Mouse (Mus musculus) CD8-positive naive resting alpha-beta T cell, adult 2 months (primary cell): Measurements from ENCODE around the gene Usp3.
A peak's percentile ranks its signal among the peaks of the same experiment; 100 is the strongest.

Experiments used
- DNase-seq, 2 experiments: peaks; one replicate each; pipeline ENCODE4 v3.0.0; 2022; ENCODE audit warnings: low read depth in 2 of 2, low spot score in 2 of 2

Gene Usp3

GRCm38 (mm10) chr9:66575041-66575877 lies 17.7 kb downstream of the Usp3 start:
- DNase-seq: no peak

GRCm38 (mm10) chr9:66571986-66572700 lies 20.8 kb downstream of the Usp3 start:
- no peak for DNase-seq

- DNase-seq: no peak
Observed at GRCm38 (mm10) chr9:66562215-66562614, 30.7 kb downstream of the Usp3 start.

DNA sequence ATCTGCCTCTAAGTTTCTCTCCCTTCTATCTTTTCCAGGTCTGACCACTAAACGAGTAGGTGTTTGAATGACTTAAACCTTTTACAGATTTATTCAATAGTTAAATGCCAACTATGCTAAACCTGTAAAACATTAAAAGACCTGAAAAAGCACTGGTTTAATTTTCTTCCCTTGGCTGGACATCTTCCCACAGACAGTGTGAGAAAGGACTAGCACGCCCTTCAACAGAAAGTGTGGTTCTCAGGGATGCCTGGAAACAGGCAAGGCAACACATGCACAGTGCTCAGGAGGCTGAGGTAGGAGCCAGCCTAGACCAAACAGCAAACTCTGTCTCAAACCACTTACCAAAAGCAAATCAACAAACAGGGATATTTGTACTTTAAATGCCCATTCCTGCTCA lies 31.4 kb downstream of the Usp3 start:
- no peak for DNase-seq

DNA sequence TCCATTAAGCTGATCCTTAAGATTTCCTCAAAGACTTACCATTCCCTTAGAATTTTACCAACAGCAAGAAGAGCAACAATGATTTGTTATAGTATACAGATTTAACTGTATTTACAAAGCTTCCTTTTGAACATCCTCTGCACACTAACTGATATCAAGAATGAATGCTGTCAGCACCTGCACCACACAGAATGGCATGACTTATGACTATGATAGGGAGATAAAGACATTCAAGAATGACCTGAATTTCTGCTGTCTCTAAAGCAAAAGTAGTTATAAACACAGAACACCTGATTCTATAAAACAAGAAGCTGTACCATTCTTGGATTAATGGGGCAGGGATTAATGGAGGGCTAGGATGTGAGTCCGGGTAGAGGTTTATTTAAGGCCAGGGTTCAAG lies 32.2 kb downstream of the Usp3 start:
- no peak for DNase-seq

- peak in 1 of 2 experiments; percentile 17 for DNase-seq
Observed at GRCm38 (mm10) chr9:66560295-66560694, 32.6 kb downstream of the Usp3 start.

GRCm38 (mm10) chr9:66558971-66559370 lies 34.0 kb downstream of the Usp3 start:
- DNase-seq: no peak

- no peak for DNase-seq
Observed at GRCm38 (mm10) chr9:66542785-66543184, 50.2 kb downstream of the Usp3 start.

DNA sequence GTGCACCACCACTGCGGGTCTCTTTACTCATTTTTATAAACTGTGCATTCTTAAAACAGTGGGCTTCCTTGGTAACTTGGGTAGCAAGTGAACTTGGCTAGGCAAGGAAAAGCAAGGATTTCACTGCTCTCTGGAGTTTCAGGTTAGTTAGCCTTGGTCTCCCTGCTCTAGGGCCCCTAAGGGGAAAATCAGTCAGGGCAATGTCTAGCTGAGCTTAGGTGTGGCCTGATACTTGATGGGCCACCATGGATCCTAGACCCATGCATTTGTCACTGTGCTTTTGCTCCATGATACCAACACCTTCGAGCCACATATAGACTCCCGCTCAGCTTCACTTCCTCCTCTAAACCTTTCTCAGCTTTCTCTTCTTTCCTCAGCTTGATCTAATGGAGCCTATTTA lies 71.3 kb downstream of the Usp3 start:
- DNase-seq: no peak

GRCm38 (mm10) chr9:66520299-66520698 lies 72.6 kb downstream of the Usp3 start:
- DNase-seq: no peak

DNA sequence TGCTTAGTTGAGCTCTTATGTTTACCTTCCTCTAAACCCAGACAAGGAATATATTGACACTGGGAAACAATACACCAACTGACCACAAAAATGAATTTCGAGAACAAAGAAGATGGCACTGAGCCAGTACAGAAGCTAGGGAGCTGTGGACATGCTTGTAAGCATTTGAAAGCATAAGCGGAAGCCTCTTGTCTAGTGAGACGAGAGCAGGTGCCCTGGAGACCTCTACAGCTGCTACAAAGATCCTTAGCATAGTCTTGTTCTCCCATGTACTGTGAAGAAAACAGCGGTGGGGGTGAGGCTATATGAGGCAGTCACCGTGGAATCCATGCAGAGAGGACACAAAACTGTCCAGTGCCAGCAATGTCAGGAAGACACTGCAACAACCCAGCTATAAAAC lies 74.0 kb downstream of the Usp3 start:
- no peak for DNase-seq

DNA sequence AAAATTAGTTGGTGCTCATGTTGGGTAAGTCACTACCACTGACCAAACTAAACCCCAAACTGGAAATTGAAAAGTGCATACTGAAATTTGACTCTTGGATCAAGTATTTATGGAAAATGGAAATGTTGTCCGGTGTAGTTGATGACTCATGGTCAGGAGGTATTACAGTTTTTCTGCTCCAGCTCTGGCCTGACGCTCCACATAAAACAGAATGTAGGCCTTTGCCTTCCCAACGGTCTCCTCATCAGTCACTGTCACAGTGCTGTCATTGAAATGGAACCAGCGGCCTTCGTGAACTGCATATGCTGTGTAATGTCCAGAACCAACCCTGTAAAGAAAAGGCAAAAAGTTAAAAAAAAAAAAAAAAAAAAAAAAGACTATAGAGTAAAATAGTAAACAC lies 74.7 kb downstream of the Usp3 start:
- DNase-seq: no peak

- DNase-seq: no peak
Observed at GRCm38 (mm10) chr9:66517746-66518145, 75.2 kb downstream of the Usp3 start.

DNA sequence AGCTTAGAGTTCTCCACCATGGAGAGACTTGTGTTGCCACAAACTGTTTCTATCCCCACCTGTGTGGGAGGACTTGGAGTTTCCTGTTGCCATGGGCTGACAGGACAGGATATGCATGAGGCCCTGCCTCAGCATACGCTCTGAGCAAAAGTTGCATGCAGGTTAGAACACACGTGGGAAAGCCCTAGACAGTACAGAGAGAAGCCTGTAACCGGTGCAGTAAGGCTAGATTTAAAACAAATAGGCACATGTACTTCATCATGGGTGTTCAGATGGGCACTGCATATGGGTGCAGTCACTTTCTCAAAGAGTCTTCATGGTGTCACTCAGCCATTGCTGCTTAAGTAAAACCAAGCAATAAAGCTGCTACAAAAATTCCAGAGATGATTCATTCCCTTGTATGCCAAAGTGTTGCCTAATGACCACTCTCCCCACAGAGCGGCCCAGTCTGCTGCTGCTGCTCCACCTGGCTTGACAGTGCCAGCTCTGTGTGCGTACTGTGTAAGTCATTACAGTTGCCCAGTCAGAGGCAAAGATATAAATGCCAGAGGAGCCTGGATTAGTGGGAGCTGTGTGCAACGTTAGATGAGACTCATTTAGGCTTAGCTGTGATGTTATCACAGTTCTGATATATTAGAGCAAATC lies 76.5 kb downstream of the Usp3 start:
- no peak for DNase-seq

DNA sequence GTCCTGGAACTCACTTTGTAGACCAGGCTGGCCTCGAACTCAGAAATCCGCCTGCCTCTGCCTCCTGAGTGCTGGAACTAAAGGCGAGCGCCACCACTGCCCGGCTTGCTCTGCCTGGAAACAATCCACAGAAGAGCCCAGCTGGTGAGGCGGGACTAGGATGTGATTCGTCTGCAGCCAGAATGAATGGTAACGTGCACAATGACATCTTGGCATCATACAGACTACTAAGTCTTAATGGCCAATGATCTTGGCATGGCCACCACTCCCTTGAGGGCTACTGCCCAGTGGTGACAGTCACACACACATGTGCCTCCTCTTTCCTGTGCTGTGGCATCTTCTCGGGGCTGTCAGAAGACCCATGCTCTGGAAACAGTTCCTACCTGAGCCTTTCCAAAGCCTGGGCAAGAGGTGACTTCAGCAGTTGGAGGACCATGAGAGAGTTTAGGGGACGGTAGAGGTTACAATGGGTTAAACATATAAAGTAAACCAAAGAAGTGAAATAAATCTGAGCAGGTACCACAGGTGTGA lies 77.2 kb downstream of the Usp3 start:
- DNase-seq: no peak

DNA sequence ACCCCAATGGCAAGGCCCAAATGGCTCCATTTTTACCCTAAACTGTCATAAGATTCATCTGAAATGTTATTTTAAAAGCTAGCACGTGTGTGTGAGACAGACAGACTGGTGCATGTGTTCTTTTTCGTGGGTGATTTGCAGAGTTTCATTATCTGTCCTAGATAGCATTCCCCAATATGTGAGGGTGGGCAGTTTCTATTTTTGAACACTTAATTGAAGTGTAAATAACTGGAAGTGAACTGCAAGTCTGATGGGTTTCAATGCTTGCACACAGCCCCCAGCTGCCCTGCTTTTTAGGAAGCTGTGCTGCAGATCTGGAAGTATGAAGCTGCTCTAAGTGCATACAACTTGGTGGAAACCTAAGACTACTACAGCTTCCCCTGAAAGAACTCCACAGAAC lies 77.8 kb downstream of the Usp3 start:
- no peak for DNase-seq

DNA sequence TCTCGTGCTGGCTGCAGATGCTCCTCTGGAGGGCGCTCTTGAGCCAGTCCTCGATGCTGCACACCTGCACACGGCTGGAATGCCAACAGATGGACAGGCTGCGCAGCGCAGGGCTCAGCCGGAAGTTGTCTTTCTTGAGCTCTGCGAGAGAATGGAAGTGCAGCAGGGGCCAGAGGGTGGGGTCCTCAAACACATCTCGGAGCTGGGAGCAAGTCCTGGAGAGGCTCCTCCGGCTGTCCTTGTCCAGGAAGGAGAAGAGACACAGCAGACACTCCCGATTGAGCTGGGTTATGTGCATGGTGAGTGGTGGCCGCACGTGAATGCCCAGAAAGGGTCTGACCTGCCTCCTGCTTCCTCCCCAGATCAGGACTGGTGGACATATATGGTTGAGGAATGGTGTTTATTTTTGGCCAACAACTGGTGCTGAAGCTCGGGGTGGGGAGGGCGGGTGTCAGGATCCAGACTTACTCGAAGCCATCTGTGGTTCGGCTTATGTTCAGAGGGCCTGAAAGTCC lies 78.6 kb downstream of the Usp3 start, which contains the start of gene Fbxl22:
Gene Fbxl22, minus strand, starts transcription at position 338 of the 515 bp plus-strand sequence.
- DNase-seq: peak in 1 of 2 experiments; percentile 30

DNA sequence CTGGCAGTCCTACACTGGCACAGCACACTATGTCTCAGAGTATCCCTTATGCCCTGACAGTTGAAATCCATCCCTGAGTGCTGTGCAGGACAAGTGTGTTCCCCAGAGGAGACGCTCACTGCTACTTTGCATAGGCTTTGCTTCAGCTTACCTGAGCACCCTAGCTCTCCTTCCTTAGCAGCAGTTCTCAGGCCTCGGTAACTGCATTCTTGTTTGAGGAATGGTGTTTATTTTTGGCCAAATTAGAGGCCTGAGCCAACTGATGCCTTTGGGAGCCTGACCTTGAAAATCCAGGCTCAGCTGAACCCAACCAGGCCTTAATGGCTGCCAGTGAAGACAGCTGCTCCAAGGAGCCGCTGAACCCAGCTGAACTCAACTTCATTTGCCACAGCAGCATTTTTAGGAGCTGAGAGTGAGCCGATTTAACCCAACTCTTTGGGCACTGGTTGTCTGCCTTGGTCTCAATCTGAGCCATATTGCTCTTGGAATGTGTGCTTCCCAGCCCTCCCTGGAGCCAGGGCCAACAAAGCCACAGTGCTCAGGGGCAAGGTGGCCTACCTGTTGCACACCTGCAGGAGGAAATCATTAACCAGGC lies 79.2 kb downstream of the Usp3 start:
- DNase-seq: no peak

GRCm38 (mm10) chr9:66513150-66513549 lies 79.8 kb downstream of the Usp3 start:
- DNase-seq: no peak

DNA sequence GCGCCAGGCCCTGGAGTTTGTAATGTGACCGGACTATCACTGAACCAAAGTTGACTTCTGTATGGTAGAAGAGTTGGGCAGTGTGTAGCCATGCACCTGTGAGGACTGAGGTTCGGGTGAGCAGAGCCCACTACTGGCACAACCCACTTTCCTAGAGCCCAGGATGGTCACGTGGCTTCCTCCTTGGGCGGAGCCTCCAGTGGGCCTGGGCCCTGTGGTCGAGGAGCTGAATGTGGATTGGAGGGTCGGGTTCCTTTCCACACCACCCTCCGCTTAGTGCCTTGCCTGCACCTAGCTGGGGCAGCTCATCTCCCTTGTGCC lies 80.6 kb downstream of the Usp3 start:
- peak; percentile 76 to 83 for DNase-seq
